Mouse (Mus musculus) splenic B cell, adult 2 months (primary cell): ENCODE measurements around the gene Sike1.

Source experiments
- DNase-seq: peaks from one replicate; pipeline ENCODE4 v3.0.0-alpha.2; 2011; ENCODE audit warnings: low read depth, low spot score
- H3K27me3 ChIP-seq: 2 replicates; pipeline ENCODE4 v1.6.1; 2012; ENCODE audit warnings: mild to moderate bottlenecking, low read length, moderate library complexity, mixed read lengths; ENCODE audit not compliant: control insufficient read depth, poor library complexity, insufficient read depth, severe bottlenecking
- H3K36me3 ChIP-seq: 2 replicates; pipeline ENCODE4 v1.6.1; 2012; ENCODE audit warnings: mild to moderate bottlenecking, low read length, moderate library complexity, mixed read lengths; ENCODE audit not compliant: control insufficient read depth, poor library complexity, insufficient read depth, severe bottlenecking

Sike1 gene

GRCm38 (mm10) chr3:102997036-102997435 is 1.5 kb downstream of the Sike1 start:
- no peaks in the 10 kb centered on the region for H3K27me3 ChIP-seq
- peaks cover 15% of the 10 kb centered on the region for H3K36me3 ChIP-seq
- DNase-seq = no peak

- H3K27me3 ChIP-seq = no peaks in the 10 kb centered on the region
- no peak for DNase-seq
- peaks cover 15% of the 10 kb centered on the region for H3K36me3 ChIP-seq
Measured at GRCm38 (mm10) chr3:102997591-102997990, 2.1 kb downstream of the Sike1 start.

- DNase-seq = no peak
- no peaks in the 10 kb centered on the region for H3K27me3 ChIP-seq
- H3K36me3 ChIP-seq = peaks cover 16% of the 10 kb centered on the region
Measured at GRCm38 (mm10) chr3:103001595-103001994, 6.1 kb downstream of the Sike1 start.

GRCm38 (mm10) chr3:103017350-103017749 is 21.8 kb downstream of the Sike1 start:
- Histone ChIP-seq H3K36me3 (no peaks in the 10 kb centered on the region; the same call in 1 of the 2 replicates), H3K27me3 (no peaks in the 10 kb centered on the region)
- peak; percentile 82 for DNase-seq

GRCm38 (mm10) chr3:103019462-103019861 is 24.0 kb downstream of the Sike1 start:
- H3K36me3 ChIP-seq = no peaks in the 10 kb centered on the region; the same call in 1 of the 2 replicates
- no peak for DNase-seq
- H3K27me3 ChIP-seq = no peaks in the 10 kb centered on the region

GRCm38 (mm10) chr3:103020249-103020942 is 24.9 kb downstream of the Sike1 start, which contains the start of gene Csde1:
TSS of gene Csde1 (plus strand) at chr3:103020426.
- Histone ChIP-seq H3K36me3 (no peaks in the 10 kb centered on the region; the same call in 1 of the 2 replicates), H3K27me3 (no peaks in the 10 kb centered on the region)
- peak; percentile 99 for DNase-seq

- H3K36me3 ChIP-seq = no peaks in the 10 kb centered on the region; the same call in 1 of the 2 replicates
- DNase-seq = peak; percentile 92
- H3K27me3 ChIP-seq = no peaks in the 10 kb centered on the region
Measured at GRCm38 (mm10) chr3:103020943-103021638, 25.6 kb downstream of the Sike1 start.

- peaks cover 9% of the 10 kb centered on the region for H3K36me3 ChIP-seq
- peak; percentile 67 for DNase-seq
- no peaks in the 10 kb centered on the region for H3K27me3 ChIP-seq
Measured at GRCm38 (mm10) chr3:103026174-103026573, 30.7 kb downstream of the Sike1 start.

GRCm38 (mm10) chr3:103040285-103040684 is 44.8 kb downstream of the Sike1 start:
- no peak for DNase-seq
- no peaks in the 10 kb centered on the region for H3K27me3 ChIP-seq
- peaks cover 22% of the 10 kb centered on the region for H3K36me3 ChIP-seq

GRCm38 (mm10) chr3:103040861-103041379 is 45.4 kb downstream of the Sike1 start:
- no peaks in the 10 kb centered on the region for H3K27me3 ChIP-seq
- DNase-seq = no peak
- peaks cover 26% of the 10 kb centered on the region for H3K36me3 ChIP-seq

- DNase-seq = no peak
- H3K27me3 ChIP-seq = no peaks in the 10 kb centered on the region
Measured at GRCm38 (mm10) chr3:103056016-103056595, 60.6 kb downstream of the Sike1 start.

GRCm38 (mm10) chr3:103057752-103058151 is 62.2 kb downstream of the Sike1 start:
- DNase-seq = no peak
- no peaks in the 10 kb centered on the region for H3K27me3 ChIP-seq
- H3K36me3 ChIP-seq = peaks cover 15% of the 10 kb centered on the region; the same call in 1 of the 2 replicates

More at GRCm38 (mm10) chr3:103056016-103056595, 60.6 kb downstream of the Sike1 start:
- H3K36me3 ChIP-seq = peaks cover 16% of the 10 kb centered on the region; the same call in 1 of the 2 replicates
